In the genomic region with DNA sequence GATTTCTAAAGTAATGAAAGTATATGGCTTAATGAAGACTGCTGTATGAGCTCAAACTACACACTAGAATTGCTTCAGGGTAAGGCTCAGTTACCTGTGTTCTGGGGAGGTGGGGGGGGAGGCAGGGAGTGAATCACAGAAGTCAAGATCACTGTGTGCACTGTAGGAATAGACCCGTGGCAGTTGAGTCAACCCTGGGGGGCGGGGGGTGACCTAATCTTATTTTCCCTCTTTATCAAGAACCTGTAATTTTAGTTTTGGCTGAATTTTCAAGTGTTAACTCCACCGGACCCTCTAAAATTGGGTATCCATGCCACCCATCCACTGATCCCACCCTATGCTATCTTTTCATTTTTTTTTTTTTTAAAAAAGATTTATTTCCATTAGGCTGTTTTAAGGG, we compare ENCODE assay signal across 8 mouse cellular contexts. TPM values are rescaled to one million over a fixed set of nuclear protein-coding genes. Genes with fewer than 3 reads are reported as not detected.
DNase-seq lines count a peak whose midpoint lies in the region.

No protein-coding gene starts in this region.

- peaks cover 23% of the 10 kb centered on the region for H3K4me1 ChIP-seq in hindbrain, embryonic 10.5 days (replicated peaks)
- peaks cover 26% of the 10 kb centered on the region for H3K4me1 ChIP-seq in midbrain, embryonic 10.5 days

- peak overlapping the region; percentile 100 for H3K27ac ChIP-seq in hindbrain, embryonic 10.5 days
- peak overlapping the region; percentile 100; the same call in 1 of the 2 replicates for H3K27ac ChIP-seq in midbrain, embryonic 10.5 days (replicated peaks)

- WGBS in hindbrain, embryonic 10.5 days: 37% methylated on average over 3 of the region's 3 CpGs
- 31% methylated on average over 3 of the region's 3 CpGs for WGBS in midbrain, embryonic 10.5 days

- DNase-seq in cerebellum, postnatal 10 days: peak; percentile 27 to 35
- no peak for DNase-seq in cerebellum, postnatal 4 days (ENCODE audit: low spot score in 2 of 2)
- DNase-seq in CD4-positive helper T cell, adult 2 months (ENCODE audit: low read depth, low spot score): peak; percentile 5
- no peak for DNase-seq in hindbrain, embryonic 10.5 days (ENCODE audit: low spot score)
- DNase-seq in midbrain, embryonic 10.5 days (ENCODE audit: low spot score): no peak
- DNase-seq in urinary bladder, postnatal 25 days (ENCODE audit: low spot score): no peak
- DNase-seq in layer of hippocampus, adult 9-11 months: no peak
- no peak for DNase-seq in adrenal gland, adult 18-20 months (ENCODE audit: low spot score in 2 of 2)

- peak overlapping the region; percentile 96 for H3K4me3 ChIP-seq in hindbrain, embryonic 10.5 days
- H3K4me3 ChIP-seq in midbrain, embryonic 10.5 days: peak overlapping the region; percentile 98

- no peaks in the 10 kb centered on the region for H3K36me3 ChIP-seq in hindbrain, embryonic 10.5 days
- no peaks in the 10 kb centered on the region for H3K36me3 ChIP-seq in midbrain, embryonic 10.5 days

- no peaks in the 10 kb centered on the region; the same call in 1 of the 2 replicates for H3K27me3 ChIP-seq in hindbrain, embryonic 10.5 days (ENCODE audit: insufficient read depth, poor library complexity, severe bottlenecking)
- H3K27me3 ChIP-seq in midbrain, embryonic 10.5 days (ENCODE audit: low read depth, poor library complexity, severe bottlenecking): no peaks in the 10 kb centered on the region; the same call in 1 of the 2 replicates

- 0 out of 2 replicates have a peak, but pooled peaks cover 3% of the 10 kb centered on the region for H3K9me3 ChIP-seq in hindbrain, embryonic 10.5 days
- H3K9me3 ChIP-seq in midbrain, embryonic 10.5 days (replicated peaks): no peaks in the 10 kb centered on the region

RNA-seq across cellular contexts. Expression of a gene that starts 0.9 kb away (rescaled TPM):
- 4.7 and 6.2 TPM in 2 replicates for polyA plus RNA-seq in hindbrain, embryonic 10.5 days (2016; fragmentation: Nextera tagmentation; extraction: Ambion mirVana)
- 4.5 and 6.8 TPM in 2 replicates for polyA plus RNA-seq in midbrain, embryonic 10.5 days (2016; fragmentation: Nextera tagmentation; extraction: Ambion mirVana)
- total RNA-seq in adrenal gland, adult 18-20 months (2021): 1 to 10 TPM; 6.1 to 6.8 TPM

Comparison
In these comparisons a context has a peak if more than half of its experiments do, and no peak if none do; other contexts are left out.
1. DNase-seq: peak in cerebellum, postnatal 10 days (2 of 2) and CD4-positive helper T cell, adult 2 months (single experiment); none in cerebellum, postnatal 4 days (0 of 2), hindbrain, embryonic 10.5 days (single experiment), midbrain, embryonic 10.5 days (single experiment), urinary bladder, postnatal 25 days (single experiment), layer of hippocampus, adult 9-11 months (single experiment) and adrenal gland, adult 18-20 months (0 of 2).